ENCODE assay signal across 10 mouse cellular contexts in the genomic region with DNA sequence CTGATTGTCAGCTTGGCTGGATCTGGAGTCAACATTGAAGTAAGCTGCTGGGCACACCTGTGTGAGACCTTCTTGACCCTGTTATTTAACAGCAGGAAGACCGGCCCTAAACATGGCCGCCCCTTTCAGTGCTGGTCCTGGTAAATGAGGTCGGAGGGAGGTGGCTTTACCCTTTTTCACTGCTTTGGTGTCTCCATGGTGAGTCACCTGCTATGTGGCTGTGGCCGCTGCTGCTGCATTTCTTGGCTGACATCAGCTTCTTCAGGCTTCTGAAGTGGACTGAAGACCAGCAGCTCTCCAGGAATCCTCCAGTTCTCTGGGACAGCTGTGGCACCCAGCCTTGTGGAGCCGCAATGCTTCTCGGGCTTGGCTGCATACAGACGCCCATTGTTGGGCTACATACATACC. TPM values are rescaled to one million over a fixed set of nuclear protein-coding genes. Genes with fewer than 3 reads are reported as not detected.
A peak's percentile ranks its signal among the peaks of the same experiment; 100 is the strongest.
DNase-seq lines count a peak whose midpoint lies in the region; ATAC-seq and TF ChIP-seq lines count a peak whose summit lies in the region.
"Had no signal": no experiment of that assay in that cellular context is flagged by ENCODE, and none has a peak within 500 bp of the region (broad histone marks: within the 10 kb centered on the region; RNA-seq: fewer than 3 reads in every experiment).

No protein-coding gene starts in this region.

- H3K9ac ChIP-seq in kidney, embryonic 15.5 days = no peak overlapping the region
- H3K9ac ChIP-seq in embryonic facial prominence, embryonic 15.5 days = no peak overlapping the region
- no peak overlapping the region for H3K9ac ChIP-seq in intestine, postnatal 0 days (ENCODE audit: low read depth, low read length)
- H3K9ac ChIP-seq in neural tube, embryonic 13.5 days = no peak overlapping the region

- H3K4me3 ChIP-seq in kidney, embryonic 15.5 days (replicated peaks) = no peak overlapping the region
- no peak overlapping the region for H3K4me3 ChIP-seq in embryonic facial prominence, embryonic 15.5 days (replicated peaks)
- H3K4me3 ChIP-seq in intestine, postnatal 0 days (ENCODE audit: low read depth, low read length) = no peak overlapping the region
- H3K4me3 ChIP-seq in neural tube, embryonic 13.5 days = no peak overlapping the region

- intact Hi-C loops in gastrocnemius, postnatal 14 days (cut with DNase I; ENCODE audit: low total_unique reads) = loop anchor here (5.0 kb wide), 1 partner anchor 42 kb away; no protein-coding TSS in a partner anchor

- no peaks in the 10 kb centered on the region for H3K36me3 ChIP-seq in kidney, embryonic 15.5 days
- H3K36me3 ChIP-seq in embryonic facial prominence, embryonic 15.5 days = no peaks in the 10 kb centered on the region
- no peaks in the 10 kb centered on the region for H3K36me3 ChIP-seq in intestine, postnatal 0 days (ENCODE audit: control insufficient read depth, insufficient read depth)
- no peaks in the 10 kb centered on the region for H3K36me3 ChIP-seq in neural tube, embryonic 13.5 days

- peak; percentile 16 for ATAC-seq in kidney, embryonic 15.5 days (replicated peaks; ENCODE audit: low FRiP score)
- ATAC-seq in embryonic facial prominence, embryonic 15.5 days (ENCODE audit: insufficient number of reproducible peaks, low FRiP score, low TSS enrichment, low read depth) = no peak
- peak; percentile 28 for ATAC-seq in intestine, postnatal 0 days
- ATAC-seq in neural tube, embryonic 13.5 days (ENCODE audit: low read depth) = peak; percentile 23

- H3K9me3 ChIP-seq in kidney, embryonic 15.5 days (replicated peaks) = no peaks in the 10 kb centered on the region
- H3K9me3 ChIP-seq in embryonic facial prominence, embryonic 15.5 days (replicated peaks) = no peaks in the 10 kb centered on the region
- no peaks in the 10 kb centered on the region for H3K9me3 ChIP-seq in intestine, postnatal 0 days (ENCODE audit: control insufficient read depth)
- no peaks in the 10 kb centered on the region for H3K9me3 ChIP-seq in neural tube, embryonic 13.5 days

- no peak for TF ChIP-seq CTCF in intestine, postnatal 0 days (IDR thresholded peaks at IDR 0.05; ENCODE audit: low read depth)

- H3K4me1 ChIP-seq in kidney, embryonic 15.5 days = peaks cover 28% of the 10 kb centered on the region
- peaks cover 21% of the 10 kb centered on the region for H3K4me1 ChIP-seq in embryonic facial prominence, embryonic 15.5 days
- H3K4me1 ChIP-seq in intestine, postnatal 0 days (replicated peaks; ENCODE audit: control insufficient read depth, insufficient read depth, low read length) = 0 out of 2 replicates have a peak, but pooled peaks cover 2% of the 10 kb centered on the region
- peaks cover 15% of the 10 kb centered on the region for H3K4me1 ChIP-seq in neural tube, embryonic 13.5 days (replicated peaks)

- 71% methylated on average over 7 of the region's 7 CpGs for WGBS in kidney, embryonic 15.5 days
- 57% methylated on average over 7 of the region's 7 CpGs for WGBS in embryonic facial prominence, embryonic 15.5 days
- 36% methylated on average over 7 of the region's 7 CpGs for WGBS in intestine, postnatal 0 days
- WGBS in neural tube, embryonic 13.5 days = 48% methylated on average over 7 of the region's 7 CpGs

- H3K27ac ChIP-seq in kidney, embryonic 15.5 days = peak overlapping the region; percentile 90
- H3K27ac ChIP-seq in embryonic facial prominence, embryonic 15.5 days (replicated peaks) = peak overlapping the region; percentile 77
- peak overlapping the region; percentile 74 for H3K27ac ChIP-seq in intestine, postnatal 0 days (ENCODE audit: low read depth, low read length)
- H3K27ac ChIP-seq in neural tube, embryonic 13.5 days (replicated peaks) = peak overlapping the region; percentile 83

- peak overlapping the region; percentile 26; the same call in 1 of the 2 replicates for H3K4me2 ChIP-seq in kidney, embryonic 15.5 days
- H3K4me2 ChIP-seq in embryonic facial prominence, embryonic 15.5 days (replicated peaks) = no peak overlapping the region
- no peak overlapping the region for H3K4me2 ChIP-seq in intestine, postnatal 0 days (replicated peaks; ENCODE audit: low read depth)
- H3K4me2 ChIP-seq in neural tube, embryonic 13.5 days = peak overlapping the region; percentile 14; the same call in 1 of the 2 replicates

- no peaks in the 10 kb centered on the region for H3K27me3 ChIP-seq in kidney, embryonic 15.5 days
- no peaks in the 10 kb centered on the region for H3K27me3 ChIP-seq in embryonic facial prominence, embryonic 15.5 days
- H3K27me3 ChIP-seq in intestine, postnatal 0 days (replicated peaks; ENCODE audit: control insufficient read depth, insufficient read depth, low read length) = no peaks in the 10 kb centered on the region
- H3K27me3 ChIP-seq in neural tube, embryonic 13.5 days = no peaks in the 10 kb centered on the region

- DNase-seq in kidney, postnatal 10 days = no peak
- DNase-seq in thymus, postnatal 10 days (ENCODE audit: low spot score in 2 of 2) = no peak
- no peak for DNase-seq in gastrocnemius, postnatal 14 days
- DNase-seq in thymus, postnatal 36 days = no peak
- DNase-seq: cerebellum, postnatal 14 days had no signal

RNA-seq across cellular contexts. Expression of a gene that starts 8.2 kb away (rescaled TPM):
- polyA plus RNA-seq in kidney, embryonic 15.5 days (2015; fragmentation: Nextera tagmentation; extraction: Ambion mirVana) = 49.5 and 55.5 TPM in 2 replicates
- 56.0 and 62.0 TPM in 2 replicates for polyA plus RNA-seq in embryonic facial prominence, embryonic 15.5 days (2015; fragmentation: Nextera tagmentation; extraction: Ambion mirVana)
- 40.1 TPM in 2 replicates for polyA plus RNA-seq in intestine, postnatal 0 days (2015; fragmentation: Nextera tagmentation; extraction: Ambion mirVana)
- 44.0 and 51.0 TPM in 2 replicates for polyA plus RNA-seq in neural tube, embryonic 13.5 days (2015; fragmentation: Nextera tagmentation; extraction: Ambion mirVana)
- total RNA-seq in gastrocnemius, postnatal 14 days (2021) = 10 to 100 TPM; 28.0 to 28.2 TPM

RNA-seq across cellular contexts. Expression of a gene that starts 13.5 kb away (rescaled TPM):
- 0.60 and 1.8 TPM in 2 replicates for polyA plus RNA-seq in kidney, embryonic 15.5 days (2015; fragmentation: Nextera tagmentation; extraction: Ambion mirVana)
- polyA plus RNA-seq in embryonic facial prominence, embryonic 15.5 days (2015; fragmentation: Nextera tagmentation; extraction: Ambion mirVana) = 1.0 TPM in 2 replicates
- 787 and 833 TPM in 2 replicates for polyA plus RNA-seq in intestine, postnatal 0 days (2015; fragmentation: Nextera tagmentation; extraction: Ambion mirVana)
- polyA plus RNA-seq in neural tube, embryonic 13.5 days (2015; fragmentation: Nextera tagmentation; extraction: Ambion mirVana) = not detected in 2 replicates
- total RNA-seq in gastrocnemius, postnatal 14 days (2021) = not detected
- total RNA-seq: layer of hippocampus, postnatal 10 days had no signal

RNA-seq across cellular contexts. Expression of a gene that starts 26.4 kb away (rescaled TPM):
- polyA plus RNA-seq in kidney, embryonic 15.5 days (2015; fragmentation: Nextera tagmentation; extraction: Ambion mirVana) = 46.2 and 51.1 TPM in 2 replicates
- 41.5 and 43.8 TPM in 2 replicates for polyA plus RNA-seq in embryonic facial prominence, embryonic 15.5 days (2015; fragmentation: Nextera tagmentation; extraction: Ambion mirVana)
- polyA plus RNA-seq in intestine, postnatal 0 days (2015; fragmentation: Nextera tagmentation; extraction: Ambion mirVana) = 16.8 and 17.0 TPM in 2 replicates
- polyA plus RNA-seq in neural tube, embryonic 13.5 days (2015; fragmentation: Nextera tagmentation; extraction: Ambion mirVana) = 11.5 and 13.7 TPM in 2 replicates
- 10 to 100 TPM; 22.7 to 23.6 TPM for total RNA-seq in gastrocnemius, postnatal 14 days (2021)

RNA-seq across cellular contexts. Expression of a gene that starts 30.6 kb away (rescaled TPM):
- 0.14 and 0.60 TPM in 2 replicates for polyA plus RNA-seq in kidney, embryonic 15.5 days (2015; fragmentation: Nextera tagmentation; extraction: Ambion mirVana)
- polyA plus RNA-seq in embryonic facial prominence, embryonic 15.5 days (2015; fragmentation: Nextera tagmentation; extraction: Ambion mirVana) = 0.71 and 0.85 TPM in 2 replicates
- polyA plus RNA-seq in intestine, postnatal 0 days (2015; fragmentation: Nextera tagmentation; extraction: Ambion mirVana) = 0.21 TPM in 1 of 2 replicates, not detected in the other
- 0.37 TPM in 1 of 2 replicates, not detected in the other for polyA plus RNA-seq in neural tube, embryonic 13.5 days (2015; fragmentation: Nextera tagmentation; extraction: Ambion mirVana)
- total RNA-seq in gastrocnemius, postnatal 14 days (2021) = not detected
- total RNA-seq: layer of hippocampus, postnatal 10 days had no signal

RNA-seq across cellular contexts. Expression of a gene that starts 30.7 kb away (rescaled TPM):
- polyA plus RNA-seq in kidney, embryonic 15.5 days (2015; fragmentation: Nextera tagmentation; extraction: Ambion mirVana) = 34.4 and 41.6 TPM in 2 replicates
- polyA plus RNA-seq in embryonic facial prominence, embryonic 15.5 days (2015; fragmentation: Nextera tagmentation; extraction: Ambion mirVana) = 56.7 and 68.1 TPM in 2 replicates
- 7.2 and 7.6 TPM in 2 replicates for polyA plus RNA-seq in intestine, postnatal 0 days (2015; fragmentation: Nextera tagmentation; extraction: Ambion mirVana)
- 6.2 and 6.8 TPM in 2 replicates for polyA plus RNA-seq in neural tube, embryonic 13.5 days (2015; fragmentation: Nextera tagmentation; extraction: Ambion mirVana)
- total RNA-seq in gastrocnemius, postnatal 14 days (2021) = 1 to 10 TPM; 3.3 to 3.6 TPM

Comparison
In these comparisons a context has a peak if more than half of its experiments do, and no peak if none do; other contexts are left out.
1. H3K4me2 ChIP-seq: peak in kidney, embryonic 15.5 days (single experiment) and neural tube, embryonic 13.5 days (single experiment); none in embryonic facial prominence, embryonic 15.5 days (single experiment) and intestine, postnatal 0 days (single experiment).
2. RNA of a gene that starts 13.5 kb away (polyA plus RNA-seq): 787 to 833 TPM in intestine, postnatal 0 days; 0.60 to 1.8 TPM in kidney, embryonic 15.5 days, 1.0 TPM in embryonic facial prominence, embryonic 15.5 days and not detected in neural tube, embryonic 13.5 days; every median in the first group is over 100 times any median in the second.
3. Peak in every context shown above with its lines, with median percentiles within 50 percentile points of each other: H3K27ac ChIP-seq.